Mouse (Mus musculus): ENCODE measurements at regions not wholly inside any gene's neighbourhood (a gene's known extent, or its start where the extent isn't known, plus 50 kb on each side); places are given as distances from the start of the nearest gene placed in this dataset.

- ATAC-seq (ENCODE audit: insufficient number of reproducible peaks, insufficient read depth, low FRiP score, low read depth) = no peak
- Histone ChIP-seq H3K4me2 (ENCODE audit: low read length) (no peak overlapping the region), H3K27ac (replicated peaks in 1 of 2; ENCODE audit: control insufficient read depth in 1 of 2, insufficient read depth in 1 of 2, low read depth in 2 of 2, low read length in 2 of 2) (no peak overlapping the region), H3K9ac (ENCODE audit: low read length) (no peak overlapping the region), H3K36me3 (ENCODE audit: control insufficient read depth, insufficient read depth, low read length) (no peaks in the 10 kb centered on the region), H3K27me3 (ENCODE audit: control insufficient read depth, insufficient read depth, low read length) (no peaks in the 10 kb centered on the region), H3K9me3 (ENCODE audit: control insufficient read depth, low read length) (no peaks in the 10 kb centered on the region), H3K4me3 (ENCODE audit: control insufficient read depth in 1 of 2, insufficient read depth in 1 of 2, low read depth in 1 of 2, low read length in 2 of 2) (no peak overlapping the region), H3K4me1 (ENCODE audit: control insufficient read depth in 2 of 2, insufficient read depth in 2 of 2, low read length in 2 of 2) (no peaks in the 10 kb centered on the region)
- 88% methylated on average over 16 of the region's 16 CpGs for WGBS
Measured at GRCm38 (mm10) chr16:95918651-95919425, 71.9 kb downstream of the Psmg1 start.

- Histone ChIP-seq H3K27ac (replicated peaks in 1 of 2; ENCODE audit: control insufficient read depth in 1 of 2, insufficient read depth in 1 of 2, low read depth in 2 of 2, low read length in 2 of 2) (no peak overlapping the region), H3K9me3 (ENCODE audit: control insufficient read depth, low read length) (no peaks in the 10 kb centered on the region), H3K36me3 (ENCODE audit: control insufficient read depth, insufficient read depth, low read length) (no peaks in the 10 kb centered on the region), H3K4me3 (ENCODE audit: control insufficient read depth in 1 of 2, insufficient read depth in 1 of 2, low read depth in 1 of 2, low read length in 2 of 2) (no peak overlapping the region), H3K4me2 (ENCODE audit: low read length) (no peak overlapping the region), H3K27me3 (ENCODE audit: control insufficient read depth, insufficient read depth, low read length) (no peaks in the 10 kb centered on the region), H3K4me1 (ENCODE audit: control insufficient read depth in 2 of 2, insufficient read depth in 2 of 2, low read length in 2 of 2) (no peaks in the 10 kb centered on the region), H3K9ac (ENCODE audit: low read length) (no peak overlapping the region)
- no peak for ATAC-seq (ENCODE audit: insufficient number of reproducible peaks, insufficient read depth, low FRiP score, low read depth)
- 64% methylated on average over 14 of the region's 14 CpGs for WGBS
Measured at GRCm38 (mm10) chr16:95917635-95918407, 72.9 kb downstream of the Psmg1 start.

- H3K4me2 ChIP-seq (ENCODE audit: low read length) = no peak overlapping the region
- H3K9ac ChIP-seq (ENCODE audit: low read length) = no peak overlapping the region
- 73% methylated on average over 5 of the region's 5 CpGs for WGBS
- H3K27ac ChIP-seq (replicated peaks in 1 of 2; ENCODE audit: control insufficient read depth in 1 of 2, insufficient read depth in 1 of 2, low read depth in 2 of 2, low read length in 2 of 2) = no peak overlapping the region
- no peaks in the 10 kb centered on the region for H3K4me1 ChIP-seq (ENCODE audit: control insufficient read depth in 2 of 2, insufficient read depth in 2 of 2, low read length in 2 of 2)
- no peaks in the 10 kb centered on the region for H3K9me3 ChIP-seq (ENCODE audit: control insufficient read depth, low read length)
- H3K4me3 ChIP-seq (ENCODE audit: control insufficient read depth in 1 of 2, insufficient read depth in 1 of 2, low read depth in 1 of 2, low read length in 2 of 2) = no peak overlapping the region
- H3K27me3 ChIP-seq (ENCODE audit: control insufficient read depth, insufficient read depth, low read length) = no peaks in the 10 kb centered on the region
- no peaks in the 10 kb centered on the region for H3K36me3 ChIP-seq (ENCODE audit: control insufficient read depth, insufficient read depth, low read length)
- ATAC-seq (ENCODE audit: insufficient number of reproducible peaks, insufficient read depth, low FRiP score, low read depth) = no peak
Measured at GRCm38 (mm10) chr16:95913879-95914278, 76.9 kb downstream of the Psmg1 start.

- Histone ChIP-seq H3K4me2 (ENCODE audit: low read length) (no peak overlapping the region), H3K4me3 (ENCODE audit: control insufficient read depth in 1 of 2, insufficient read depth in 1 of 2, low read depth in 1 of 2, low read length in 2 of 2) (no peak overlapping the region), H3K27ac (replicated peaks in 1 of 2; ENCODE audit: control insufficient read depth in 1 of 2, insufficient read depth in 1 of 2, low read depth in 2 of 2, low read length in 2 of 2) (no peak overlapping the region), H3K4me1 (ENCODE audit: control insufficient read depth in 2 of 2, insufficient read depth in 2 of 2, low read length in 2 of 2) (no peaks in the 10 kb centered on the region; a peak in 1 of 4 replicates), H3K9me3 (ENCODE audit: control insufficient read depth, low read length) (no peaks in the 10 kb centered on the region), H3K27me3 (ENCODE audit: control insufficient read depth, insufficient read depth, low read length) (no peaks in the 10 kb centered on the region), H3K36me3 (ENCODE audit: control insufficient read depth, insufficient read depth, low read length) (no peaks in the 10 kb centered on the region), H3K9ac (ENCODE audit: low read length) (no peak overlapping the region)
- ATAC-seq (ENCODE audit: insufficient number of reproducible peaks, insufficient read depth, low FRiP score, low read depth) = no peak
- 80% methylated on average over 6 of the region's 6 CpGs for WGBS
Measured at GRCm38 (mm10) chr16:95904531-95905165, 86.1 kb downstream of the Psmg1 start.

- no peak overlapping the region for H3K9ac ChIP-seq (ENCODE audit: low read length)
- no peaks in the 10 kb centered on the region for H3K9me3 ChIP-seq (ENCODE audit: control insufficient read depth, low read length)
- H3K4me1 ChIP-seq (ENCODE audit: control insufficient read depth in 2 of 2, insufficient read depth in 2 of 2, low read length in 2 of 2) = no peaks in the 10 kb centered on the region; a peak in 1 of 4 replicates
- H3K4me3 ChIP-seq (ENCODE audit: control insufficient read depth in 1 of 2, insufficient read depth in 1 of 2, low read depth in 1 of 2, low read length in 2 of 2) = no peak overlapping the region
- no peak overlapping the region for H3K27ac ChIP-seq (replicated peaks in 1 of 2; ENCODE audit: control insufficient read depth in 1 of 2, insufficient read depth in 1 of 2, low read depth in 2 of 2, low read length in 2 of 2)
- ATAC-seq (ENCODE audit: insufficient number of reproducible peaks, insufficient read depth, low FRiP score, low read depth) = no peak
- H3K36me3 ChIP-seq (ENCODE audit: control insufficient read depth, insufficient read depth, low read length) = no peaks in the 10 kb centered on the region
- H3K4me2 ChIP-seq (ENCODE audit: low read length) = no peak overlapping the region
- no peaks in the 10 kb centered on the region for H3K27me3 ChIP-seq (ENCODE audit: control insufficient read depth, insufficient read depth, low read length)
- 41% methylated on average over 3 of the region's 3 CpGs for WGBS
Measured at GRCm38 (mm10) chr16:95903383-95903913, 87.3 kb downstream of the Psmg1 start.

GRCm38 (mm10) chr16:95902177-95902576, 88.6 kb downstream of the Psmg1 start:
- ATAC-seq (ENCODE audit: insufficient number of reproducible peaks, insufficient read depth, low FRiP score, low read depth) = no peak
- H3K27me3 ChIP-seq (ENCODE audit: control insufficient read depth, insufficient read depth, low read length) = no peaks in the 10 kb centered on the region
- H3K9ac ChIP-seq (ENCODE audit: low read length) = no peak overlapping the region
- no peak overlapping the region for H3K4me3 ChIP-seq (ENCODE audit: control insufficient read depth in 1 of 2, insufficient read depth in 1 of 2, low read depth in 1 of 2, low read length in 2 of 2)
- H3K9me3 ChIP-seq (ENCODE audit: control insufficient read depth, low read length) = no peaks in the 10 kb centered on the region
- 67% methylated on average over 1 of the region's 1 CpGs for WGBS
- H3K27ac ChIP-seq (replicated peaks in 1 of 2; ENCODE audit: control insufficient read depth in 1 of 2, insufficient read depth in 1 of 2, low read depth in 2 of 2, low read length in 2 of 2) = no peak overlapping the region
- H3K36me3 ChIP-seq (ENCODE audit: control insufficient read depth, insufficient read depth, low read length) = no peaks in the 10 kb centered on the region
- H3K4me2 ChIP-seq (ENCODE audit: low read length) = no peak overlapping the region
- no peaks in the 10 kb centered on the region; a peak in 1 of 4 replicates for H3K4me1 ChIP-seq (ENCODE audit: control insufficient read depth in 2 of 2, insufficient read depth in 2 of 2, low read length in 2 of 2)

- H3K4me3 ChIP-seq (ENCODE audit: control insufficient read depth in 1 of 2, insufficient read depth in 1 of 2, low read depth in 1 of 2, low read length in 2 of 2) = no peak overlapping the region
- no peak overlapping the region for H3K27ac ChIP-seq (replicated peaks in 1 of 2; ENCODE audit: control insufficient read depth in 1 of 2, insufficient read depth in 1 of 2, low read depth in 2 of 2, low read length in 2 of 2)
- 60% methylated on average over 9 of the region's 9 CpGs for WGBS
- H3K36me3 ChIP-seq (ENCODE audit: control insufficient read depth, insufficient read depth, low read length) = no peaks in the 10 kb centered on the region
- ATAC-seq (ENCODE audit: insufficient number of reproducible peaks, insufficient read depth, low FRiP score, low read depth) = no peak
- no peaks in the 10 kb centered on the region for H3K27me3 ChIP-seq (ENCODE audit: control insufficient read depth, insufficient read depth, low read length)
- H3K9ac ChIP-seq (ENCODE audit: low read length) = no peak overlapping the region
- H3K9me3 ChIP-seq (ENCODE audit: control insufficient read depth, low read length) = no peaks in the 10 kb centered on the region
- H3K4me1 ChIP-seq (ENCODE audit: control insufficient read depth in 2 of 2, insufficient read depth in 2 of 2, low read length in 2 of 2) = no peaks in the 10 kb centered on the region; a peak in 1 of 4 replicates
- H3K4me2 ChIP-seq (ENCODE audit: low read length) = no peak overlapping the region
Measured at GRCm38 (mm10) chr16:95901388-95901787, 89.4 kb downstream of the Psmg1 start.

Measured in heart, embryonic 14.5 days (tissue).